Mouse (Mus musculus) kidney, postnatal 0 days (tissue): ENCODE results near the gene Lrig3. TPM values are rescaled to one million over a fixed set of nuclear protein-coding genes. Genes with fewer than 3 reads are reported as not detected.
A peak's percentile ranks its signal among the peaks of the same experiment; 100 is the strongest.

Experiments used
- ATAC-seq: fragments of 200-750 bp; cut with Nextera tagmentation; replicated peaks from 2 replicates; pipeline ENCODE4 v1.8.0; 2017; ENCODE audit warnings: low read depth, moderate number of reproducible peaks, moderate TSS enrichment, moderate library complexity; ENCODE audit not compliant: low FRiP score
- DNase-seq: peaks from one replicate; pipeline ENCODE4 v3.0.0-alpha.2; 2016; ENCODE audit warnings: low spot score
- H3K27ac ChIP-seq: fragments of 300-500 bp; sonication (generic); 2 replicates; pipeline ENCODE4 v1.5.1; 2014; ENCODE audit warnings: mild to moderate bottlenecking
- H3K27me3 ChIP-seq: fragments of 300-500 bp; sonication (generic); 2 replicates; pipeline ENCODE4 v1.6.1; 2014; ENCODE audit warnings: low read length, mixed read lengths; ENCODE audit not compliant: insufficient read depth
- H3K36me3 ChIP-seq: fragments of 300-500 bp; sonication (generic); 2 replicates; pipeline ENCODE4 v1.6.1; 2014; ENCODE audit warnings: low read length, mixed read lengths; ENCODE audit not compliant: insufficient read depth
- H3K4me1 ChIP-seq: fragments of 300-500 bp; sonication (generic); replicated peaks from 2 replicates; pipeline ENCODE4 v1.6.1; 2014; ENCODE audit warnings: antibody characterized with exemption, low read length, mixed read lengths; ENCODE audit not compliant: insufficient read depth
- H3K4me2 ChIP-seq: fragments of 300-500 bp; sonication (generic); 2 replicates; pipeline ENCODE4 v1.6.1; 2014; ENCODE audit warnings: mild to moderate bottlenecking, low read length, moderate library complexity, mixed read lengths
- H3K4me3 ChIP-seq: fragments of 300-500 bp; sonication (generic); replicated peaks from 2 replicates; pipeline ENCODE4 v1.5.1; 2014; ENCODE audit warnings: low read depth, low read length
- H3K9ac ChIP-seq: fragments of 300-500 bp; sonication (generic); 2 replicates; pipeline ENCODE4 v1.6.1; 2014; ENCODE audit warnings: low read depth, low read length
- H3K9me3 ChIP-seq: fragments of 300-500 bp; sonication (generic); replicated peaks from 2 replicates; pipeline ENCODE4 v1.6.1; 2016; ENCODE audit warnings: low read length, inconsistent platforms, mixed read lengths
- CTCF ChIP-seq: IDR thresholded peaks from 2 replicates; pipeline ENCODE4 v1.5.1; 2016; ENCODE audit warnings: antibody characterized with exemption, low read depth, mild to moderate bottlenecking, moderate library complexity
- WGBS: fragments of 180-500 bp; shearing (Covaris S2); extraction: QIAGEN DNeasy Blood & Tissue Kit; methylation state at CpG from one replicate; pipeline ENCODE4 v1.1.7; 2014; 5-methylcytosine and 5-hydroxymethylcytosine counted together
- polyA plus RNA-seq: library from polyadenylated mRNA; unstranded; fragments of >200 nt; fragmentation: Nextera tagmentation; extraction: Ambion mirVana; gene quantifications from 2 replicates; pipeline ENCODE4 v1.2.1, GENCODE M21; 2015

Lrig3 gene
- polyA plus RNA-seq, 1 experiment from 2014 or later, result 16.0 TPM

DNA sequence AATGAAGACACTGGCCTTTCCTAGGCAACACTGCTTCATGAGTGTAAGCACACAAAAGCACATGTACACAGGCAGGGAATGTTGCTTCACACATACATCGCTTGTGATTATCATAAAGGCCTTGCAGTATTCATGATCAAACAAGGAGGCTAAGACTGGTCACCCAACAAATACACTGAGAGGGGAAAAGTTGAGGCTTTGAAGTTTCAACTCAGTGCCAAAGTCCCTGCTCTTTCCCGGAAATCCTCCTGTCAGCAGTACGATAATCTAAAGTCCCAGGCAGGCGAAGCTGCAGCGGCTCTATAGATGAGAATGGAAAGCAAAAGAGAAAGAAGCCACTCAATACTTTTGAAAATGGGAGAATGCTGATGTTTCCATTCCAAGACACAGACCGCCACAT is 32.6 kb upstream of the Lrig3 start:
- Histone ChIP-seq H3K27ac (no peak overlapping the region), H3K4me3 (no peak overlapping the region), H3K9me3 (no peaks in the 10 kb centered on the region), H3K4me1 (no peaks in the 10 kb centered on the region; the same call in 1 of the 2 replicates), H3K4me2 (no peak overlapping the region), H3K36me3 (no peaks in the 10 kb centered on the region), H3K9ac (no peak overlapping the region), H3K27me3 (no peaks in the 10 kb centered on the region)
- no peak for DNase-seq
- TF ChIP-seq CTCF, result no peak
- ATAC-seq, result no peak
- 57% methylated on average over 6 of the region's 6 CpGs for WGBS

DNA sequence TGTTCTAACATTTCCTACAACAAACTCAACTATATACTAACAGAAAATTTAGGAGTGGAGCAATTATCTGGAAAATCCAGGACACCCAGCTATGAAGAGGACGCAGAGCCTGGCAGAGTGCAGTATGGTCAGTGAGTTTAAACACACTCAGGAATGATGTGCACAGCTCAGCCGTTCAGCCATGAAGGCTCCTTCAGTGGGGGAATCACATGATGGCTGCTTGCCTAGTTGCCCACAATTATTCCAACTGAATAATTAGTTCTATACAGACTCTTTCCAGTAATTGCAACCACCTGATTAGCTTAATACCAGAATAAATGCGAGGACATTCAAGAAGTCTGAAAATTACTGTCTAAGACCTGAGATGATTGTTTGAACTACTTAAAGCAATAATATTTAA is 31.9 kb upstream of the Lrig3 start:
- Histone ChIP-seq H3K4me3 (no peak overlapping the region), H3K4me1 (no peaks in the 10 kb centered on the region; the same call in 1 of the 2 replicates), H3K27ac (no peak overlapping the region), H3K9ac (no peak overlapping the region), H3K36me3 (no peaks in the 10 kb centered on the region), H3K9me3 (no peaks in the 10 kb centered on the region), H3K4me2 (no peak overlapping the region), H3K27me3 (no peaks in the 10 kb centered on the region)
- TF ChIP-seq CTCF, result no peak
- WGBS, result 60% methylated on average over 3 of the region's 3 CpGs
- ATAC-seq (no peak), DNase-seq (no peak)

DNA sequence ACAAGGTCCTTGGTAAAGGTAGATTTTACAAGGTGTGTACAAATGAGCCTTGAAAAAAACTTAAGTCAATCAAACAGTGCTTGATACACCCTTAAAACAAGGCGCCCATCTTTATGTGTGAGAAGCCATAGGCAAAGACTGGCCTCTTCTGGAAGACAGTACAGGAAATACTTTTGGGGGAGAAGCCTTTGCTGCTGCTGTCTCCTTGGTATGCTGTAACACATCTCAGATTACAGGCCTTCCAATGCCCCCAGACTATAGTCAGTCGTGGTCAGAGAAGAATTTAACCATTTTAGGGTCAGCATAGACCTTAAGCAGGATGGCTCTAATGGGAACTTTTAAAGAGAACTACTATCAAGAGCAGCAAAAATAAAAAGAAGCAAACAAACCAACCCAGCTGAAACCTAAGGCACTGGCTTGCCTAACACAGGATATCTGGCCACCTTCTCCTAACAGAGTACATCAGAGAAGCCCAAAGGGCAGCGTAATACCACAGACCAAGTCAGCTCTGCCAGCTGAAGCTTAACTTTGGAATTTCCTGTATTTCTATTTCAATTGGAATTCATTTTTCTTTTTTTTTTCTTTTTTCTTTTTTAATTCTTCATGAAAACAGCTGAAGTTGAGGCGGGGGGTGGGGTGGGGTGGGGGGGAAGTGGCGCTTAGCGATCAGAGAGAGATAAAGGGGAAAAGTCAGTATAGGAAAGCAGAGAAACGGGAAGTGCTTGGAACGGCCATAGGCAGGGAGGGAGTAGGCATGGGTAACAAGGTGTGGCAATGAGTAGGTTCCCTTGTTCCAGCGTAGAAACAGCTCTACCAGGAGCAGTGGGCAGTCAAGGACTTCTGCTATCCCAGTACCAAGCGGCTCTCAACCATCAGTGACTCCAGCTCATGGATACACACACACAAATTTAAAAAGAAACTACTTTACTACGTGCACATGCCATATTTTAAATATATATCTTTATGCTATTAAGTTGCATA is 28.2 kb upstream of the Lrig3 start:
- Histone ChIP-seq H3K9ac (no peak overlapping the region), H3K4me3 (no peak overlapping the region), H3K27ac (no peak overlapping the region), H3K4me2 (no peak overlapping the region), H3K4me1 (no peaks in the 10 kb centered on the region; the same call in 1 of the 2 replicates), H3K27me3 (no peaks in the 10 kb centered on the region), H3K36me3 (no peaks in the 10 kb centered on the region), H3K9me3 (no peaks in the 10 kb centered on the region)
- DNase-seq (peak; percentile 78), ATAC-seq (no peak)
- WGBS, result 48% methylated on average over 11 of the region's 11 CpGs
- TF ChIP-seq CTCF, result no peak

DNA sequence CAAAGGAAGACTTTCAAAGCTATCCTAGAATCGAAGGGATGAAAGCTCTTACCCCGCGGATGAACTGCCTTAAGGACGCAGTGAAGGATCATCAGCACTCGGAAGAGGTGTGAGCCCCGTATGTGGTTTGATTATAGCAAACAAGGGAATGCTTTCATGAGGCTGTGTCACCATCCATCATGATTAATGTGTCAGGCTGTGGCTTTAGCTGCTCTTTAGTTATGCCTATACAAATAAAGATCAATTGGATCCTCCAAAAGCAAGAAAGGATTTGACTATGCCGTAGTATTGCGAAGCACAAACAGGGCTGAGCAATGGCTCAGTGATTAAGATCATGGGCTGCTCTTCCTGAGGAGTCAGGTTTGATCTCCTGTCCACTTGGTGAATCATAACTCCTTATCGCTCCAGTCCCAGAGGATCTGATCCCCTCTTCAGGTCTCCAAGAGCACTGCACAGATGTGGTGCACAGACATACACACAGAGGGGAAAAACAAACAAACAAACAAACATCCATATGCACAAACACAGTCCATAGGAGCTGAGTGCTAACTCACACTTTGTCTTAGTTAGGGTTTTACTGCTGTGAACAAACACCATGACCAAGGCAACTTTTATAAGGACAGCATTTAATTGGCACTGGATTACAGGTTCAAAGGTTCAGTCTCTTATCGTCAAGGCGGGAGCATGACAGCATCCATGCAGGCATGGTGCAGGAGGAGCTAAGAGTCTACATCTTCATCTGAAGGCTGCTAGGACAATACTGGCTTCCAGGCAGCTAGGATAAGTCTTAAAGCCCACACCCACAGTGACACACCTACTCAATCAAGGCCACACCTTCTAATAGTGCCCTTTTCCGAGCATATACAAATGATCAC is 27.2 kb upstream of the Lrig3 start:
- H3K27me3 ChIP-seq, result no peaks in the 10 kb centered on the region
- H3K4me2 ChIP-seq, result no peak overlapping the region
- H3K4me3 ChIP-seq, result no peak overlapping the region
- DNase-seq, result no peak
- 65% methylated on average over 12 of the region's 12 CpGs for WGBS
- no peak for ATAC-seq
- H3K9me3 ChIP-seq, result no peaks in the 10 kb centered on the region
- H3K4me1 ChIP-seq, result no peaks in the 10 kb centered on the region; the same call in 1 of the 2 replicates
- H3K36me3 ChIP-seq, result no peaks in the 10 kb centered on the region
- H3K9ac ChIP-seq, result no peak overlapping the region
- no peak for TF ChIP-seq CTCF
- no peak overlapping the region for H3K27ac ChIP-seq

DNA sequence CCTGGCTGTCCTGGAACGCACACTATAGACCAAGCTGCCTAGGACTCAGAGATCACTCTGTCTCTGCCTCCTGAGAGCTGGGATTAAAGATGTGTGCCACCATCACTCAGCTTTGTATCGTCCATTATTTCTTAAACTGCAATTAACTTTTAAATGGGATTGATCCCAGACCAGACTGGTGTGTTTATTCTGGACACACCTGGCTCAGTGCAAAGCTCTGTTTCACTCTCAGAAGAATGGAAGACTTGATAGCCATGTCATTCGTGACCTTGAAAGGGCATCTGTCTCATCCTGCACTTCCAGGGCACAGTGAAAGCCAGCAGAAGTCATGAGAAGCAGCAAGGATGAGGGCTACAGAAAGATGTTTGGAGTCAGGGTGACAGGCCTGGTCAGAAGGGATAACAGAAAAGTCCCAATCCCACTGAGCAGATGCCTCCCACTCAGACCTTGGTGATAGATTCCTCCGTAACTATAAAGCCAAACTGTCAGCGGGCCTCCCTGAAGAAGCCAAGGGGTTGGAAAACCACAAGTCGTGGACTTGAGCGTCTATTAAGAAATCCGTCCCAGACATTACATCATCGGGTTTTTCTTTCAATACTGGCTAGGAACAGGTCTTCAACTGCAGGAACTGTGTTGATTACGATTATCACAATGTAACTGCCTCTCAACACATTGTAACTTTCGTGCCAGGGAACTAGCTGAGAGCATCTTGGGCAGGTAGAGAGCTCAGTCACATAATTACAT is 25.5 kb upstream of the Lrig3 start:
- 78% methylated on average over 11 of the region's 11 CpGs for WGBS
- Histone ChIP-seq H3K4me1 (no peaks in the 10 kb centered on the region; the same call in 1 of the 2 replicates), H3K27ac (no peak overlapping the region), H3K27me3 (no peaks in the 10 kb centered on the region), H3K9ac (no peak overlapping the region), H3K4me2 (no peak overlapping the region), H3K9me3 (no peaks in the 10 kb centered on the region), H3K36me3 (no peaks in the 10 kb centered on the region), H3K4me3 (no peak overlapping the region)
- TF ChIP-seq CTCF, result no peak
- ATAC-seq, result no peak
- no peak for DNase-seq

DNA sequence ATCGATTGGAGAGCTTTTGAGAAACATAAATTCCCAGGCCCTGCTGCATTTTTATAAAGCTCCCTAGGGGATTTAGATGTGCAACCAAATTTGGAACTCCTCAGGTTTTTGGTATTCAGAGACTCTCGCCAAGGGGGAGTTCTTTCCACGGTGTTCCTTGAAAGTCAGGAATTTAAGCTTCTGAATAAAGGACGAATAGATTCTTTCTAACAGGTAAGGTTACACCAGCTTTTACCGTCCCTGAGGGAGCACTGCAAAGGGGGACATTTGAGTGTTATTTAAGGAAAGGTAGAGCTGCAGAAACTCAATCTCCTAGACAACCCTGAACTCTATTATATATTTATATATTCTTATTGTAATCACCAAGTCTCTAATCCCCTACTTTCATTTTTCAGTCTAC is 22.9 kb upstream of the Lrig3 start:
- Histone ChIP-seq H3K27ac (no peak overlapping the region), H3K4me2 (no peak overlapping the region), H3K9ac (no peak overlapping the region), H3K4me3 (no peak overlapping the region), H3K27me3 (no peaks in the 10 kb centered on the region), H3K9me3 (no peaks in the 10 kb centered on the region), H3K4me1 (no peaks in the 10 kb centered on the region), H3K36me3 (no peaks in the 10 kb centered on the region)
- 26% methylated on average over 5 of the region's 5 CpGs for WGBS
- TF ChIP-seq CTCF, result no peak
- DNase-seq (no peak), ATAC-seq (no peak)
